Comparison of ENCODE assay signal across 8 mouse cellular contexts in the genomic region with DNA sequence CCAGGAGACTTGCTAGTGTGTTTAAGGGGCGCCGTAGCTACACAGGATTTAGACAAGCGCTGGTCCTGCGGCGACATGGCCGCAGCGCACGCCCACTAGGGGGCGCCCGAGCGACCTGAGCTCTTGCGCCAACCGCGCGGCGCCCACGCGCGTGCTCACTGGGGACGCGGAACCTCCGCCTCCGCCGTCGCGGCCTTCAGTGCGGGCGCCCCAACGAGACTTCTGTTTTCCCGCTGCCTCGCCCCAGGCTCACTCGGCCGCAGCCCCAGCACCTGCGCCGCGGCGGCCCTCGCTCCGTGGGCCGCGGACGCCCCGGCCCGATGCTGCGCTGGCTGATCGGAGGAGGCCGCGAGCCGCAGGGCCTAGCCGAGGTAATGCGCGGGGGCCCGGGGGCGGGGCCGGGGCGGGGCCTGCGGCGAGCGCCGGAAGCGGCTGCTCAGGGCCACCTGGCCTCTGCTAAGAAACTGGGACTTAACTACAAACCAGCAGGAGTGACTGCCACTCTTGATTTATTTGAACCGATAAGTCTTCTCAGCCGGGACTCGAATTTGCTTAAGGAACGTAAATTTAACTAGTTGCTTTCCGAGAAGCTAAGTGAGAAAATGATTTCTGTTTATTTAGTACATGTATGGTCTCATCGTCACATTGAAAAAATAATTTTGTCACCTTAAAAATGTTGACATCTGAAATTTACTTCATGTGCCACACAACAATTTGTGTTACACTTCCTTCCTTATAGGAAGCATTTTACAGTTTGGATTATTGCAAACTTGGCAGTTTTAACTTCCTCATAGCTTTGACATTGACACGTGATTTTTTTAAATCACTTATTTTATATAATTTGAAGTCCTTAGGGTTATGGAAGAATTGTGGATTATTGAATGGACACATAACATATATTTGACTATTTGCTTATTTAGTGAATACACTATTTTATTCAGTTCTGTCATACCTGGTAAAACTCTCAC. TPM values are rescaled to one million over a fixed set of nuclear protein-coding genes. Genes with fewer than 3 reads are reported as not detected.
DNase-seq lines count a peak whose midpoint lies in the region; ATAC-seq and TF ChIP-seq lines count a peak whose summit lies in the region.

Wdr41 (plus strand) TSS at position 126 of the 968 bp plus-strand sequence.

- no peaks in the 10 kb centered on the region for H3K9me3 ChIP-seq in forebrain, embryonic 10.5 days
- H3K9me3 ChIP-seq in heart, embryonic 15.5 days (replicated peaks), result no peaks in the 10 kb centered on the region
- no peaks in the 10 kb centered on the region for H3K9me3 ChIP-seq in liver, embryonic 14.5 days (ENCODE audit: control insufficient read depth, low read length)
- H3K9me3 ChIP-seq in neural tube, embryonic 11.5 days (ENCODE audit: control insufficient read depth, low read length), result no peaks in the 10 kb centered on the region
- H3K9me3 ChIP-seq in stomach, postnatal 0 days (ENCODE audit: control insufficient read depth, low read length), result no peaks in the 10 kb centered on the region

- H3K27me3 ChIP-seq in forebrain, embryonic 10.5 days (ENCODE audit: poor library complexity, severe bottlenecking), result no peaks in the 10 kb centered on the region
- no peaks in the 10 kb centered on the region for H3K27me3 ChIP-seq in heart, embryonic 15.5 days
- H3K27me3 ChIP-seq in liver, embryonic 14.5 days (ENCODE audit: control insufficient read depth, insufficient read depth, low read length), result no peaks in the 10 kb centered on the region
- H3K27me3 ChIP-seq in neural tube, embryonic 11.5 days (ENCODE audit: control insufficient read depth, insufficient read depth, low read length), result no peaks in the 10 kb centered on the region
- H3K27me3 ChIP-seq in stomach, postnatal 0 days (ENCODE audit: control insufficient read depth, insufficient read depth, low read length), result no peaks in the 10 kb centered on the region

- TF ChIP-seq EP300 in liver, embryonic 14.5 days (IDR thresholded peaks at IDR 0.05; ENCODE audit: low read depth), result no peak
- no peak for TF ChIP-seq EP300 in stomach, postnatal 0 days (optimal IDR thresholded peaks at IDR 0.05)

- peak; percentile 84 for DNase-seq in CD8-positive naive resting alpha-beta T cell, adult 2 months (ENCODE audit: low read depth in 2 of 2, low spot score in 2 of 2)
- DNase-seq in c-Kit-positive CD71-negative TER-119-negative erythroid progenitor cells, embryonic 14.5 days (ENCODE audit: low read depth), result peak; percentile 87
- peak; percentile 86 for DNase-seq in forebrain, embryonic 10.5 days (ENCODE audit: extremely low spot score, low spot score)
- peak; percentile 92 to 95 for DNase-seq in kidney, postnatal 25 days
- peak; percentile 72 to 77 (median 72) for DNase-seq in liver, embryonic 14.5 days (ENCODE audit: low read depth in 3 of 3, low spot score in 3 of 3)
- DNase-seq in neural tube, embryonic 11.5 days (ENCODE audit: low spot score), result peak; percentile 96
- DNase-seq in stomach, postnatal 0 days (ENCODE audit: low spot score), result peak; percentile 94

- WGBS in forebrain, embryonic 10.5 days, result 2% methylated on average over 68 of the region's 68 CpGs
- WGBS in heart, embryonic 15.5 days, result 2% methylated on average over 68 of the region's 68 CpGs
- WGBS in liver, embryonic 14.5 days (ENCODE audit: insufficient replicate concordance), result 2% methylated on average over 68 of the region's 68 CpGs
- WGBS in neural tube, embryonic 11.5 days, result 3% methylated on average over 68 of the region's 68 CpGs
- WGBS in stomach, postnatal 0 days, result 1% methylated on average over 60 of the region's 68 CpGs

- peak; percentile 87 for TF ChIP-seq CTCF in liver, embryonic 14.5 days (IDR thresholded peaks at IDR 0.05; ENCODE audit: low read depth)
- peak; percentile 93 for TF ChIP-seq CTCF in stomach, postnatal 0 days (IDR thresholded peaks at IDR 0.05; ENCODE audit: low read depth)

- H3K9ac ChIP-seq in heart, embryonic 15.5 days, result peak within 1 kb of the TSS; percentile 95
- peak within 1 kb of the TSS; percentile 84 for H3K9ac ChIP-seq in liver, embryonic 14.5 days (replicated peaks)
- peak within 1 kb of the TSS; percentile 96 for H3K9ac ChIP-seq in neural tube, embryonic 11.5 days (ENCODE audit: low read length)
- H3K9ac ChIP-seq in stomach, postnatal 0 days (ENCODE audit: low read length), result peak within 1 kb of the TSS; percentile 98

- H3K36me3 ChIP-seq in forebrain, embryonic 10.5 days (replicated peaks), result no peaks in the 10 kb centered on the region; the same call in 1 of the 2 replicates
- H3K36me3 ChIP-seq in heart, embryonic 15.5 days, result peaks cover 6% of the 10 kb centered on the region
- H3K36me3 ChIP-seq in liver, embryonic 14.5 days (replicated peaks; ENCODE audit: control insufficient read depth, insufficient read depth, low read depth), result no peaks in the 10 kb centered on the region
- no peaks in the 10 kb centered on the region for H3K36me3 ChIP-seq in neural tube, embryonic 11.5 days (ENCODE audit: control insufficient read depth, insufficient read depth, low read length)
- 0 out of 2 replicates have a peak, but pooled peaks cover under 1% of the 10 kb centered on the region for H3K36me3 ChIP-seq in stomach, postnatal 0 days (ENCODE audit: control insufficient read depth, insufficient read depth, low read length)

- H3K27ac ChIP-seq in forebrain, embryonic 10.5 days, result peak within 1 kb of the TSS; percentile 99
- H3K27ac ChIP-seq in heart, embryonic 15.5 days, result peak within 1 kb of the TSS; percentile 97
- peak within 1 kb of the TSS; percentile 58 for H3K27ac ChIP-seq in liver, embryonic 14.5 days
- H3K27ac ChIP-seq in neural tube, embryonic 11.5 days (ENCODE audit: low read depth, low read length), result peak within 1 kb of the TSS; percentile 94
- H3K27ac ChIP-seq in stomach, postnatal 0 days (replicated peaks), result peak within 1 kb of the TSS; percentile 99

- H3K4me1 ChIP-seq in forebrain, embryonic 10.5 days, result peaks cover 28% of the 10 kb centered on the region
- peaks cover 18% of the 10 kb centered on the region for H3K4me1 ChIP-seq in heart, embryonic 15.5 days (replicated peaks)
- peaks cover 0 to 5% of the 10 kb centered on the region in 2 experiments; a peak in 2 of 4 replicates for H3K4me1 ChIP-seq in liver, embryonic 14.5 days (replicated peaks; ENCODE audit: control insufficient read depth in 2 of 2, insufficient read depth in 2 of 2, low read length in 1 of 2)
- H3K4me1 ChIP-seq in neural tube, embryonic 11.5 days (ENCODE audit: control insufficient read depth, insufficient read depth, low read length), result no peaks in the 10 kb centered on the region
- H3K4me1 ChIP-seq in stomach, postnatal 0 days (replicated peaks; ENCODE audit: control insufficient read depth, insufficient read depth), result no peaks in the 10 kb centered on the region

- peak within 1 kb of the TSS; percentile 81 for H3K4me3 ChIP-seq in forebrain, embryonic 10.5 days
- peak within 1 kb of the TSS; percentile 89 for H3K4me3 ChIP-seq in heart, embryonic 15.5 days
- H3K4me3 ChIP-seq in liver, embryonic 14.5 days (ENCODE audit: insufficient read depth in 1 of 2, low read depth in 2 of 2, low read length in 2 of 2), result peak within 1 kb of the TSS; percentile 81 to 83
- H3K4me3 ChIP-seq in neural tube, embryonic 11.5 days (ENCODE audit: low read depth, low read length), result peak within 1 kb of the TSS; percentile 77
- peak within 1 kb of the TSS; percentile 75 for H3K4me3 ChIP-seq in stomach, postnatal 0 days (ENCODE audit: low read depth, low read length)

- peak; percentile 95 for ATAC-seq in heart, embryonic 15.5 days (replicated peaks; ENCODE audit: insufficient number of reproducible peaks, insufficient read depth, low FRiP score, low read depth)
- ATAC-seq in liver, embryonic 14.5 days (ENCODE audit: insufficient read depth), result peak; percentile 98
- ATAC-seq in neural tube, embryonic 11.5 days (ENCODE audit: insufficient read depth, low FRiP score, low TSS enrichment), result peak; percentile 98
- peak; percentile 97 for ATAC-seq in stomach, postnatal 0 days (ENCODE audit: low FRiP score, low TSS enrichment)

- H3K4me2 ChIP-seq in heart, embryonic 15.5 days, result peak within 1 kb of the TSS; percentile 61
- H3K4me2 ChIP-seq in liver, embryonic 14.5 days (ENCODE audit: low read depth), result peak within 1 kb of the TSS; percentile 71
- peak within 1 kb of the TSS; percentile 37 for H3K4me2 ChIP-seq in neural tube, embryonic 11.5 days (ENCODE audit: low read depth)
- H3K4me2 ChIP-seq in stomach, postnatal 0 days (replicated peaks; ENCODE audit: low read depth), result peak within 1 kb of the TSS; percentile 42

RNA-seq across cellular contexts. Expression of gene Wdr41, which starts in this region (rescaled TPM):
- polyA plus RNA-seq in forebrain, embryonic 10.5 days (2016; fragmentation: Nextera tagmentation; extraction: Ambion mirVana), result 15.8 and 15.9 TPM in 2 replicates
- polyA plus RNA-seq in heart, embryonic 15.5 days (2015; fragmentation: Nextera tagmentation; extraction: Ambion mirVana), result 17.7 and 21.6 TPM in 2 replicates
- 2.9 and 3.9 TPM in 2 replicates for polyA plus RNA-seq in liver, embryonic 14.5 days (2012; rRNA removed)
- 5.1 and 5.3 TPM in 2 replicates for polyA plus RNA-seq in liver, embryonic 14.5 days (2014; fragmentation: Nextera tagmentation; extraction: Ambion mirVana)
- 23.1 and 23.3 TPM in 2 replicates for polyA plus RNA-seq in neural tube, embryonic 11.5 days (2014; fragmentation: Nextera tagmentation; extraction: Ambion mirVana)
- polyA plus RNA-seq in stomach, postnatal 0 days (2015; fragmentation: Nextera tagmentation; extraction: Ambion mirVana), result 17.0 and 17.2 TPM in 2 replicates

Comparison
In these comparisons a context has a peak if more than half of its experiments do, and no peak if none do; other contexts are left out.
1. Peak in every context shown above with its lines: DNase-seq, ATAC-seq, H3K4me3 ChIP-seq and H3K27ac ChIP-seq.